Mouse (Mus musculus) CH12.LX (cell line): Measurements from ENCODE around the gene Gpr157. TPM values are rescaled to one million over a fixed set of nuclear protein-coding genes. Genes with fewer than 3 reads are reported as not detected.

Experiments
- DNase-seq: peaks from one replicate; pipeline ENCODE4 v3.0.0-alpha.2; 2013; ENCODE audit errors: extremely low read depth
- H3K27ac ChIP-seq: 2 replicates; pipeline ENCODE4 v1.5.1; 2012; ENCODE audit warnings: low read depth, mild to moderate bottlenecking, control low read depth, moderate library complexity; ENCODE audit not compliant: insufficient read depth
- H3K27me3 ChIP-seq: replicated peaks from 2 replicates; pipeline ENCODE3; 2012; ENCODE audit warnings: inconsistent platforms
- H3K36me3 ChIP-seq, 2 experiments: replicated peaks in 1 of 2; 2 replicates each; pipeline versions ENCODE3 to v1.6.1; 2012; ENCODE audit warnings: inconsistent platforms in 1 of 2, low read length in 1 of 2, mild to moderate bottlenecking in 1 of 2, mixed read lengths in 1 of 2, moderate library complexity in 1 of 2; ENCODE audit not compliant: control insufficient read depth in 1 of 2, insufficient read depth in 1 of 2
- H3K4me1 ChIP-seq, 2 experiments: 2 replicates each; pipeline ENCODE4 v1.6.1; 2012; ENCODE audit warnings: inconsistent platforms in 1 of 2, moderate library complexity in 1 of 2; ENCODE audit not compliant: insufficient read depth in 2 of 2, control insufficient read depth in 1 of 2
- H3K4me2 ChIP-seq: 2 replicates; pipeline ENCODE4 v1.6.1; 2012; ENCODE audit warnings: low read depth, mild to moderate bottlenecking, control low read depth; ENCODE audit not compliant: poor library complexity, insufficient read depth, severe bottlenecking
- H3K4me3 ChIP-seq, 3 experiments: fragments of 150-350 bp in 1 of 3; sonication (generic) in 1 of 3; replicated peaks in 1 of 3; 2 replicates each; pipeline versions ENCODE3 to v1.5.1; 2011 to 2012; ENCODE audit warnings: low read depth in 2 of 3, low read length in 2 of 3, mild to moderate bottlenecking in 2 of 3, moderate library complexity in 2 of 3, control low read depth in 1 of 3, improper control_type of control experiment in 1 of 3, inconsistent platforms in 1 of 3, mixed read lengths in 1 of 3; ENCODE audit not compliant: poor library complexity in 1 of 3
- H3K79me2 ChIP-seq: replicated peaks from 2 replicates; pipeline ENCODE4 v1.6.1; 2012; ENCODE audit warnings: mild to moderate bottlenecking, moderate library complexity; ENCODE audit not compliant: control insufficient read depth, poor library complexity, insufficient read depth, severe bottlenecking; ENCODE audit errors: extremely low read depth
- H3K9ac ChIP-seq: 2 replicates; pipeline ENCODE4 v1.6.1; 2012; ENCODE audit warnings: low read depth, mild to moderate bottlenecking, control low read depth, moderate library complexity; ENCODE audit not compliant: insufficient read depth
- H3K9me3 ChIP-seq: replicated peaks from 2 replicates; pipeline ENCODE3; 2012; ENCODE audit warnings: low read length, inconsistent platforms, mixed read lengths
- BHLHE40 ChIP-seq: IDR thresholded peaks from 2 replicates; pipeline ENCODE4 v1.6.1; 2011; ENCODE audit warnings: mild to moderate bottlenecking, low read depth, low read length, improper control_type of control experiment
- CTCF ChIP-seq, 2 experiments: IDR thresholded peaks in 1 of 2; conservative IDR thresholded peaks in 1 of 2; 2 replicates each; pipeline ENCODE4 v1.5.1; 2011 to 2012; ENCODE audit warnings: low read depth in 2 of 2, low read length in 2 of 2, improper control_type of control experiment in 1 of 2, inconsistent platforms in 1 of 2, mild to moderate bottlenecking in 1 of 2, moderate library complexity in 1 of 2
- E2F4 ChIP-seq: IDR thresholded peaks from 2 replicates; pipeline ENCODE4 v1.6.1; 2011; ENCODE audit warnings: low read depth, low read length, improper control_type of control experiment; ENCODE audit not compliant: insufficient replicate concordance
- ELF1 ChIP-seq: IDR thresholded peaks from 2 replicates; pipeline ENCODE4 v1.6.1; 2014; ENCODE audit warnings: low read depth, mild to moderate bottlenecking, inconsistent platforms, low read length, improper control_type of control experiment
- EP300 ChIP-seq: IDR thresholded peaks from 2 replicates; pipeline ENCODE4 v1.6.1; 2011; ENCODE audit warnings: low read length, improper control_type of control experiment
- GABPA ChIP-seq: IDR thresholded peaks from 2 replicates; pipeline ENCODE4 v1.6.1; 2012; ENCODE audit warnings: low read depth, low read length, improper control_type of control experiment, inconsistent platforms; ENCODE audit not compliant: insufficient replicate concordance
- HCFC1 ChIP-seq: IDR thresholded peaks from 2 replicates; pipeline ENCODE4 v1.6.1; 2012; ENCODE audit warnings: low read depth, mild to moderate bottlenecking, inconsistent platforms, low read length, improper control_type of control experiment
- IRF4 ChIP-seq: IDR thresholded peaks from 2 replicates; pipeline ENCODE4 v1.6.1; 2014; ENCODE audit warnings: low read depth, mild to moderate bottlenecking, inconsistent platforms, low read length, improper control_type of control experiment
- KAT2A ChIP-seq: IDR thresholded peaks from 2 replicates; pipeline ENCODE4 v1.6.1; 2012; ENCODE audit warnings: low read length, improper control_type of control experiment, inconsistent platforms; ENCODE audit not compliant: insufficient replicate concordance
- MAFK ChIP-seq: IDR thresholded peaks from 2 replicates; pipeline ENCODE4 v1.6.1; 2011; ENCODE audit warnings: low read length, improper control_type of control experiment; ENCODE audit not compliant: insufficient replicate concordance
- MAX ChIP-seq: IDR thresholded peaks from 2 replicates; pipeline ENCODE4 v1.6.1; 2011; ENCODE audit warnings: low read length, improper control_type of control experiment
- MAZ ChIP-seq: IDR thresholded peaks from 2 replicates; pipeline ENCODE4 v1.6.1; 2012; ENCODE audit warnings: low read depth, mild to moderate bottlenecking, inconsistent platforms, low read length, improper control_type of control experiment, moderate library complexity
- MEF2A ChIP-seq: IDR thresholded peaks from 2 replicates; pipeline ENCODE4 v1.6.1; 2014; ENCODE audit warnings: low read depth, mild to moderate bottlenecking, inconsistent platforms, low read length, improper control_type of control experiment, borderline replicate concordance
- MXI1 ChIP-seq: IDR thresholded peaks from 2 replicates; pipeline ENCODE4 v1.6.1; 2011; ENCODE audit warnings: mild to moderate bottlenecking, low read depth, low read length, improper control_type of control experiment
- MYC ChIP-seq: IDR thresholded peaks from 2 replicates; pipeline ENCODE4 v1.6.1; 2011; ENCODE audit warnings: low read depth, mild to moderate bottlenecking, improper control_type of control experiment, low read length
- NELFE ChIP-seq: IDR thresholded peaks from 2 replicates; pipeline ENCODE4 v1.6.1; 2011; ENCODE audit warnings: low read depth, low read length, improper control_type of control experiment
- NRF1 ChIP-seq: IDR thresholded peaks from 2 replicates; pipeline ENCODE4 v1.6.1; 2014; ENCODE audit warnings: low read depth, mild to moderate bottlenecking, inconsistent platforms, low read length, improper control_type of control experiment, moderate library complexity
- PAX5 ChIP-seq: IDR thresholded peaks from 2 replicates; pipeline ENCODE4 v1.6.1; 2012; ENCODE audit warnings: low read length, inconsistent platforms, mixed read lengths
- POLR2AphosphoS2 ChIP-seq: IDR thresholded peaks from 2 replicates; pipeline ENCODE4 v1.6.1; 2011; ENCODE audit warnings: low read depth, low read length, improper control_type of control experiment
- RAD21 ChIP-seq: IDR thresholded peaks from 2 replicates; pipeline ENCODE4 v1.6.1; 2011; ENCODE audit warnings: low read depth, mild to moderate bottlenecking, low read length, improper control_type of control experiment, moderate library complexity
- SMC3 ChIP-seq: IDR thresholded peaks from 2 replicates; pipeline ENCODE4 v1.6.1; 2011; ENCODE audit warnings: low read depth, low read length, improper control_type of control experiment
- USF2 ChIP-seq: conservative IDR thresholded peaks from 2 replicates; pipeline ENCODE4 v1.6.1; 2011; ENCODE audit warnings: low read depth, low read length, improper control_type of control experiment
- ZC3H11A ChIP-seq: IDR thresholded peaks from 2 replicates; pipeline ENCODE4 v1.6.1; 2012; ENCODE audit warnings: low read depth, mild to moderate bottlenecking, inconsistent platforms, low read length, improper control_type of control experiment
- ZKSCAN1 ChIP-seq: IDR thresholded peaks from 2 replicates; pipeline ENCODE4 v1.6.1; 2012; ENCODE audit warnings: low read depth, inconsistent platforms, low read length, improper control_type of control experiment, borderline replicate concordance
- ZNF384 ChIP-seq: IDR thresholded peaks from 2 replicates; pipeline ENCODE4 v1.6.1; 2012; ENCODE audit warnings: low read depth, low read length, improper control_type of control experiment, inconsistent platforms
- dilution Hi-C: fragments of 300-500 bp; cut with MboI; formaldehyde crosslinking; loops from 2 replicates; pipeline ENCODE4 v1.14.3; 2020; ENCODE audit warnings: low sequenced_read_pairs; ENCODE audit not compliant: extremely low pct_unique_long_range_greater_than_20kb, extremely low pct_ligation_motif_present
- in situ Hi-C: fragments of 300-500 bp; cut with MboI; formaldehyde crosslinking; loops from 3 replicates; pipeline ENCODE4 v1.14.3; 2019; ENCODE audit warnings: low sequenced_read_pairs, low pct_ligation_motif_present, low pct_unique_long_range_greater_than_20kb, mixed read lengths
- polyA plus RNA-seq: library from polyadenylated mRNA; unstranded; fragments of >175 nt; gene quantifications from 2 replicates; pipeline ENCODE4 v1.2.1, GENCODE M21; 2012; ENCODE audit warnings: low read depth; ENCODE audit not compliant: insufficient read length
- total RNA-seq, 2 experiments: library from RNA; depleted of rRNA; stranded (reverse); fragments of 300-350 nt in 1 of 2; fragments of >200 nt in 1 of 2; gene quantifications; 2 replicates each; pipeline ENCODE4 v1.2.3; 2012 to 2014

Gpr157 gene
- total and polyA plus RNA-seq, 3 experiments, result 2.6 to 3.5 (median 2.8) TPM

- H3K4me3 ChIP-seq, result no peak overlapping the region
- H3K4me2 ChIP-seq, result no peak overlapping the region
- H3K4me1 ChIP-seq, result peaks cover 16 to 58% of the 10 kb centered on the region in 2 experiments
- no peaks in the 10 kb centered on the region for H3K79me2 ChIP-seq
- no peak overlapping the region for H3K27ac ChIP-seq
- H3K36me3 ChIP-seq, result no peaks in the 10 kb centered on the region
- no peak for DNase-seq
- no peak for TF ChIP-seq BHLHE40
- TF ChIP-seq PAX5, result no peak
- no peak for TF ChIP-seq ZC3H11A
- no peak for TF ChIP-seq ZKSCAN1
- no peak for TF ChIP-seq MAFK
- no peak for TF ChIP-seq MEF2A
- TF ChIP-seq E2F4, result no peak
- no peak for TF ChIP-seq SMC3
- TF ChIP-seq CTCF (conservative IDR thresholded peaks at IDR 0.05 in 1 of 2, IDR thresholded peaks at IDR 0.05 in 1 of 2; ENCODE audit: low read depth in 2 of 2, low read length in 2 of 2), result no peak
- no peak for TF ChIP-seq GABPA
- no peak for TF ChIP-seq ZNF384
- TF ChIP-seq POLR2AphosphoS2, result no peak
- TF ChIP-seq ELF1, result no peak
- no peak for TF ChIP-seq NELFE
- dilution Hi-C loops (no loop called here), in situ Hi-C loops (no loop called here)
- no peak overlapping the region for H3K9ac ChIP-seq
- no peaks in the 10 kb centered on the region for H3K27me3 ChIP-seq
- H3K9me3 ChIP-seq, result no peaks in the 10 kb centered on the region
Observed at GRCm38 (mm10) chr4:150128571-150128970, 41.4 kb downstream of the Gpr157 start.

GRCm38 (mm10) chr4:150130661-150131060 is 43.5 kb downstream of the Gpr157 start:
- no peak for TF ChIP-seq PAX5
- TF ChIP-seq, all 38 proteins: peak for 0
- no peaks in the 10 kb centered on the region for H3K9me3 ChIP-seq
- no peak overlapping the region for H3K4me3 ChIP-seq
- H3K9ac ChIP-seq, result no peak overlapping the region
- no peaks in the 10 kb centered on the region for H3K27me3 ChIP-seq
- H3K4me2 ChIP-seq, result no peak overlapping the region
- H3K4me1 ChIP-seq, result peaks cover 10 to 43% of the 10 kb centered on the region in 2 experiments
- no peak overlapping the region for H3K27ac ChIP-seq
- no peaks in the 10 kb centered on the region for H3K79me2 ChIP-seq
- DNase-seq, result no peak
- H3K36me3 ChIP-seq, result no peaks in the 10 kb centered on the region
- in situ Hi-C loops (no loop called here), dilution Hi-C loops (no loop called here)

GRCm38 (mm10) chr4:150132692-150133271 is 45.6 kb downstream of the Gpr157 start:
- Histone ChIP-seq H3K79me2 (no peaks in the 10 kb centered on the region), H3K27me3 (no peaks in the 10 kb centered on the region), H3K27ac (no peak overlapping the region), H3K4me1 (peaks cover 14 to 47% of the 10 kb centered on the region in 2 experiments), H3K4me2 (peak overlapping the region; percentile 93), H3K9me3 (no peaks in the 10 kb centered on the region), H3K36me3 (no peaks in the 10 kb centered on the region), H3K9ac (peak overlapping the region; percentile 32; the same call in 1 of the 2 replicates), H3K4me3 (peak overlapping the region; percentile 12 to 65 (median 41))
- dilution Hi-C loops, result no loop called here
- DNase-seq, result no peak
- in situ Hi-C loops, result no loop called here
- TF ChIP-seq BHLHE40, result peak; percentile 88
- TF ChIP-seq USF2, result no peak
- TF ChIP-seq MAX, result peak; percentile 95
- no peak for TF ChIP-seq MAZ
- peak; percentile 96 for TF ChIP-seq MXI1
- no peak for TF ChIP-seq POLR2AphosphoS2
- TF ChIP-seq IRF4, result no peak
- TF ChIP-seq KAT2A, result no peak
- TF ChIP-seq NRF1, result no peak
- no peak for TF ChIP-seq NELFE
- no peak for TF ChIP-seq PAX5
- TF ChIP-seq ZNF384, result no peak
- peak; percentile 95 for TF ChIP-seq MYC
- no peak for TF ChIP-seq GABPA
- no peak for TF ChIP-seq RAD21
- TF ChIP-seq EP300, result no peak
- no peak for TF ChIP-seq HCFC1
- TF ChIP-seq ZKSCAN1, result no peak
